Mouse (Mus musculus) ovary, postnatal 14 days (tissue): Measurements from ENCODE around the gene Rpl38.

Source experiments
- DNase-seq: peaks from one replicate; pipeline ENCODE4 v3.0.0; 2022; ENCODE audit warnings: low spot score

Rpl38 gene

GRCm38 (mm10) chr11:114668301-114668710 is at the start of gene Rpl38:
Gene Rpl38, plus strand, starts transcription at chr11:114668524.
- DNase-seq: peak; percentile 92

- no peak for DNase-seq
These were observed 49.5 kb upstream of the Rpl38 start for GRCm38 (mm10) chr11:114618697-114619417.

- DNase-seq: no peak
These were observed 42.1 kb upstream of the Rpl38 start for GRCm38 (mm10) chr11:114626071-114626690.

GRCm38 (mm10) chr11:114627036-114627435 is 41.3 kb upstream of the Rpl38 start:
- no peak for DNase-seq

- no peak for DNase-seq
These were observed 40.3 kb upstream of the Rpl38 start for GRCm38 (mm10) chr11:114628032-114628431.

GRCm38 (mm10) chr11:114630044-114630443 is 38.3 kb upstream of the Rpl38 start:
- DNase-seq: no peak

GRCm38 (mm10) chr11:114632266-114632665 is 36.1 kb upstream of the Rpl38 start:
- DNase-seq: no peak

- DNase-seq: peak; percentile 87
These were observed 32.0 kb upstream of the Rpl38 start for GRCm38 (mm10) chr11:114636292-114636691.

GRCm38 (mm10) chr11:114636727-114637505 is 31.4 kb upstream of the Rpl38 start:
- no peak for DNase-seq

GRCm38 (mm10) chr11:114638647-114639290 is 29.6 kb upstream of the Rpl38 start:
- DNase-seq: no peak

GRCm38 (mm10) chr11:114639681-114640103 is 28.6 kb upstream of the Rpl38 start:
- DNase-seq: no peak

GRCm38 (mm10) chr11:114640658-114641057 is 27.7 kb upstream of the Rpl38 start:
- no peak for DNase-seq

- DNase-seq: no peak
These were observed 27.2 kb upstream of the Rpl38 start for GRCm38 (mm10) chr11:114641136-114641535.

- no peak for DNase-seq
These were observed 26.1 kb upstream of the Rpl38 start for GRCm38 (mm10) chr11:114642184-114642583.

GRCm38 (mm10) chr11:114642926-114643325 is 25.4 kb upstream of the Rpl38 start:
- no peak for DNase-seq

- DNase-seq: no peak
These were observed 24.2 kb upstream of the Rpl38 start for GRCm38 (mm10) chr11:114644122-114644521.

- DNase-seq: no peak
These were observed 18.8 kb upstream of the Rpl38 start for GRCm38 (mm10) chr11:114649510-114649909.

GRCm38 (mm10) chr11:114652531-114652930 is 15.8 kb upstream of the Rpl38 start:
- no peak for DNase-seq

GRCm38 (mm10) chr11:114653664-114654063 is 14.7 kb upstream of the Rpl38 start:
- DNase-seq: no peak

GRCm38 (mm10) chr11:114654552-114654951 is 13.8 kb upstream of the Rpl38 start:
- DNase-seq: no peak

GRCm38 (mm10) chr11:114655350-114656008 is 12.8 kb upstream of the Rpl38 start:
- DNase-seq: no peak
